In the genomic region with DNA sequence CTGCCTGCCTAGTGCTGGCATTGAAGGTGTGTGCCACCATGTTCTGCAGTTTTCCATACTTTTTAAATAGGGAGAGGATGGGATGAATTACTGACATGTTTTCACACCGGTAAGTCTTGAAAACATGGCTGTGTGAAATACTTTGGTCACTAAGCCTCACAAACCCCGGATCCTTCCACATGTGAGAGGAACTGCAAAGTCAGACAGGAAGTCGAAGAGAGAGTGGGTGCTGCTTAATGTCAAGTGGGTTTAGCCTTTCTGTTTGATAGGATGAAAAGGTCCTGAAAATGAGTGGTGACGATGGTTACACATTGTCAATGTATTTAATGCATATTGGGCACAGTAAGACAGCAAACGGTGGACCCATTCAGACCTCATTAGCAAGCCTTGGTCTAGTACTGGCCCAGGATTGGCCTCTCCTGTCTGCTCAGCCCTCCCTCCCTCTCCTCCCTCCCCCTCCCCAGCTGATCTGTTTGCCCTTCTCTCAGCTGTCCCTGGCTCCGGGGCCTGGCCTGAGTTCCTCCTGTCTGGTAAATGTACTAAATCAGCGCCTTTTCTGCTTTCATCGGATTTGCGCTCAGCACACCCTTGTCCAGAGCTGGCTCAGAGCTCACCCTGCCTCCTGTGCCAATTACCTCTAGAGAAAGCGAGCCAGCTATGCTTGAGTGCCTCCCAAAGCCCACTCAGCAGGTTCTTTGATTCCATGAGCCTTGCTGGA, we compare ENCODE assay signal across 8 mouse cellular contexts. TPM values are rescaled to one million over a fixed set of nuclear protein-coding genes. Genes with fewer than 3 reads are reported as not detected.
DNase-seq lines count a peak whose midpoint lies in the region; ATAC-seq lines count a peak whose summit lies in the region.

No protein-coding gene starts in this region.

- no peaks in the 10 kb centered on the region for H3K36me3 ChIP-seq in lung, embryonic 16.5 days (ENCODE audit: control insufficient read depth, insufficient read depth, low read length)
- no peaks in the 10 kb centered on the region for H3K36me3 ChIP-seq in midbrain, embryonic 16.5 days (ENCODE audit: control insufficient read depth, insufficient read depth, low read length)

- H3K4me1 ChIP-seq in lung, embryonic 16.5 days (replicated peaks; ENCODE audit: control insufficient read depth, insufficient read depth, low read length) = 0 out of 2 replicates have a peak, but pooled peaks cover 5% of the 10 kb centered on the region
- H3K4me1 ChIP-seq in midbrain, embryonic 16.5 days (ENCODE audit: control insufficient read depth, insufficient read depth, low read length) = peaks cover 4% of the 10 kb centered on the region; the same call in 1 of the 2 replicates

- WGBS in lung, embryonic 16.5 days = 44% methylated on average over 10 of the region's 10 CpGs
- WGBS in midbrain, embryonic 16.5 days = 23% methylated on average over 10 of the region's 10 CpGs

- DNase-seq in lung, postnatal 10 days = no peak
- DNase-seq in embryo, embryonic 9.5 days (ENCODE audit: extremely low spot score) = peak; percentile 48
- peak; percentile 45 for DNase-seq in induced T-regulatory cell, adult 2 months (ENCODE audit: low read depth)
- no peak for DNase-seq in gastrocnemius, adult 18-20 months (ENCODE audit: low spot score)
- DNase-seq in heart, postnatal 4 days = no peak
- no peak for DNase-seq in adipocyte (ENCODE audit: low spot score)

- H3K27me3 ChIP-seq in lung, embryonic 16.5 days (ENCODE audit: control insufficient read depth, insufficient read depth, low read depth, low read length) = no peaks in the 10 kb centered on the region
- H3K27me3 ChIP-seq in midbrain, embryonic 16.5 days (ENCODE audit: control insufficient read depth, insufficient read depth, low read depth, low read length) = no peaks in the 10 kb centered on the region

- H3K4me3 ChIP-seq in lung, embryonic 16.5 days (ENCODE audit: low read length) = no peak overlapping the region
- H3K4me3 ChIP-seq in midbrain, embryonic 16.5 days (ENCODE audit: low read depth, low read length) = no peak overlapping the region

- H3K9ac ChIP-seq in lung, embryonic 16.5 days (ENCODE audit: low read length) = no peak overlapping the region
- no peak overlapping the region for H3K9ac ChIP-seq in midbrain, embryonic 16.5 days (ENCODE audit: low read depth, low read length)

- no peak overlapping the region for H3K27ac ChIP-seq in lung, embryonic 16.5 days (ENCODE audit: low read length)
- no peak overlapping the region for H3K27ac ChIP-seq in midbrain, embryonic 16.5 days (ENCODE audit: low read length)

- ATAC-seq in lung, embryonic 16.5 days (ENCODE audit: low read depth) = peak; percentile 47
- ATAC-seq in midbrain, embryonic 16.5 days = peak; percentile 68

- no peaks in the 10 kb centered on the region for H3K9me3 ChIP-seq in lung, embryonic 16.5 days (ENCODE audit: control insufficient read depth, low read length)
- H3K9me3 ChIP-seq in midbrain, embryonic 16.5 days (replicated peaks; ENCODE audit: control insufficient read depth, low read length, poor library complexity, severe bottlenecking) = no peaks in the 10 kb centered on the region

- H3K4me2 ChIP-seq in lung, embryonic 16.5 days (ENCODE audit: low read depth, low read length) = no peak overlapping the region
- H3K4me2 ChIP-seq in midbrain, embryonic 16.5 days (ENCODE audit: low read length) = no peak overlapping the region

RNA-seq across cellular contexts. Expression of gene Prokr1, which starts 6.7 kb away (rescaled TPM):
- 2.2 and 2.6 TPM in 2 replicates for polyA plus RNA-seq in lung, embryonic 16.5 days (2015; fragmentation: Nextera tagmentation; extraction: Ambion mirVana)
- polyA plus RNA-seq in midbrain, embryonic 16.5 days (2015; fragmentation: Nextera tagmentation; extraction: Ambion mirVana) = 1.6 and 2.8 TPM in 2 replicates
- total RNA-seq in gastrocnemius, adult 18-20 months (2021) = 1 to 10 TPM in 1 of 2 experiments, under 1 TPM in 1; 0.98 to 1.5 TPM
- 1 to 10 TPM in 1 of 2 experiments, under 1 TPM in 1; 0.88 to 1.1 TPM for total RNA-seq in heart, postnatal 4 days (2021)

Comparison
In these comparisons a context has a peak if more than half of its experiments do, and no peak if none do; other contexts are left out.
1. DNase-seq: peak in embryo, embryonic 9.5 days (single experiment) and induced T-regulatory cell, adult 2 months (single experiment); none in lung, postnatal 10 days (single experiment), gastrocnemius, adult 18-20 months (single experiment), heart, postnatal 4 days (single experiment) and adipocyte (single experiment).